Mouse (Mus musculus): ENCODE measurements around the gene Ppm1j. TPM values are rescaled to one million over a fixed set of nuclear protein-coding genes. Genes with fewer than 3 reads are reported as not detected.
A peak's percentile ranks its signal among the peaks of the same experiment; 100 is the strongest.
"Not testable (repeated sequence)": the region's sequence is repeated elsewhere in the genome, so short reads cannot be mapped to it uniquely, and the experiment has no call there.

Gene Ppm1j
- total RNA-seq (2021), result 10 to 100 TPM; 28.6 to 35.3 TPM
- long read RNA-seq, experiment 1, transcript Ppm1j-201 (10 exons, 1,721 nt), result major isoform, 51 of 79 reads
- long read RNA-seq, experiment 1, partial matches to known transcripts, result 13 of 79 reads
- long read RNA-seq, experiment 1, other reads (novel, unspliced or antisense), result 14 of 79 reads
- long read RNA-seq, experiment 2, transcript Ppm1j-201 (10 exons, 1,721 nt), result major isoform, 25 of 47 reads
- long read RNA-seq, experiment 2, partial matches to known transcripts, result 11 of 47 reads
- long read RNA-seq, experiment 2, other reads (novel, unspliced or antisense), result 10 of 47 reads

- peak; percentile 81 for DNase-seq (ENCODE audit: low spot score)
Measured at GRCm38 (mm10) chr3:104780561-104781420, at the start of gene Ppm1j. Gene Ppm1j, plus strand, starts transcription at chr3:104781056.

- DNase-seq (ENCODE audit: low spot score), result no peak
Measured at GRCm38 (mm10) chr3:104732907-104733306, 47.9 kb upstream of the Ppm1j start.

GRCm38 (mm10) chr3:104734654-104735053 is 46.2 kb upstream of the Ppm1j start:
- DNase-seq (ENCODE audit: low spot score), result no peak

GRCm38 (mm10) chr3:104741954-104742353 is 38.9 kb upstream of the Ppm1j start:
- no peak for DNase-seq (ENCODE audit: low spot score)

GRCm38 (mm10) chr3:104743161-104743560 is 37.7 kb upstream of the Ppm1j start:
- DNase-seq (ENCODE audit: low spot score), result no peak

GRCm38 (mm10) chr3:104743864-104744263 is 37.0 kb upstream of the Ppm1j start:
- DNase-seq (ENCODE audit: low spot score), result no peak

GRCm38 (mm10) chr3:104752845-104753244 is 28.0 kb upstream of the Ppm1j start:
- DNase-seq (ENCODE audit: low spot score), result not testable (repeated sequence)

GRCm38 (mm10) chr3:104758406-104758805 is 22.4 kb upstream of the Ppm1j start:
- DNase-seq (ENCODE audit: low spot score), result peak; percentile 51

GRCm38 (mm10) chr3:104758869-104759268 is 22.0 kb upstream of the Ppm1j start:
- no peak for DNase-seq (ENCODE audit: low spot score)

- not testable (repeated sequence) for DNase-seq (ENCODE audit: low spot score)
Measured at GRCm38 (mm10) chr3:104762103-104762863, 18.6 kb upstream of the Ppm1j start.

- no peak for DNase-seq (ENCODE audit: low spot score)
Measured at GRCm38 (mm10) chr3:104765021-104765420, 15.8 kb upstream of the Ppm1j start.

- no peak for DNase-seq (ENCODE audit: low spot score)
Measured at GRCm38 (mm10) chr3:104767141-104767540, 13.7 kb upstream of the Ppm1j start.

- DNase-seq (ENCODE audit: low spot score), result no peak
Measured at GRCm38 (mm10) chr3:104767716-104768115, 13.1 kb upstream of the Ppm1j start.

GRCm38 (mm10) chr3:104769135-104769534 is 11.7 kb upstream of the Ppm1j start:
- DNase-seq (ENCODE audit: low spot score), result no peak

GRCm38 (mm10) chr3:104770035-104770434 is 10.8 kb upstream of the Ppm1j start:
- no peak for DNase-seq (ENCODE audit: low spot score)

GRCm38 (mm10) chr3:104770918-104771317 is 9.9 kb upstream of the Ppm1j start:
- DNase-seq (ENCODE audit: low spot score), result no peak

GRCm38 (mm10) chr3:104771460-104771859 is 9.4 kb upstream of the Ppm1j start:
- DNase-seq (ENCODE audit: low spot score), result no peak

- DNase-seq (ENCODE audit: low spot score), result no peak
Measured at GRCm38 (mm10) chr3:104773301-104773700, 7.6 kb upstream of the Ppm1j start.

GRCm38 (mm10) chr3:104777342-104777741 is 3.5 kb upstream of the Ppm1j start:
- DNase-seq (ENCODE audit: low spot score), result no peak

GRCm38 (mm10) chr3:104779949-104780348 is 907 bp upstream of the Ppm1j start:
- DNase-seq (ENCODE audit: low spot score), result peak; percentile 63

- DNase-seq (ENCODE audit: low spot score), result peak; percentile 81
Measured at GRCm38 (mm10) chr3:104781471-104781903, 631 bp downstream of the Ppm1j start, which contains the start of gene Fam19a3. Gene Fam19a3, minus strand, starts transcription at chr3:104781840.
